In genomic region chr10:86356819-86357563, GRCm38 (mm10) we compare ENCODE assay signal across 9 mouse cellular contexts. TPM values are rescaled to one million over a fixed set of nuclear protein-coding genes. Genes with fewer than 3 reads are reported as not detected.
A peak's percentile ranks its signal among the peaks of the same experiment; 100 is the strongest.
DNase-seq lines count a peak whose midpoint lies in the region; ATAC-seq lines count a peak whose summit lies in the region.
"Had no signal": no experiment of that assay in that cellular context is flagged by ENCODE, and none has a peak within 500 bp of the region (broad histone marks: within the 10 kb centered on the region; RNA-seq: fewer than 3 reads in every experiment).

No protein-coding gene starts in this region.

- H3K4me1 ChIP-seq in kidney, embryonic 15.5 days = peaks cover 10% of the 10 kb centered on the region; the same call in 1 of the 2 replicates

- H3K27ac ChIP-seq in kidney, embryonic 15.5 days = no peak overlapping the region
- H3K27ac ChIP-seq: embryonic facial prominence, embryonic 13.5 days had no signal

- 65% methylated on average over 5 of the region's 5 CpGs for WGBS in kidney, embryonic 15.5 days

- no peaks in the 10 kb centered on the region for H3K9me3 ChIP-seq in kidney, embryonic 15.5 days (replicated peaks)
- H3K9me3 ChIP-seq: embryonic facial prominence, embryonic 13.5 days had no signal

- no peak overlapping the region for H3K4me3 ChIP-seq in kidney, embryonic 15.5 days (replicated peaks)
- H3K4me3 ChIP-seq: embryonic facial prominence, embryonic 13.5 days had no signal

- ATAC-seq in CD4-positive, CD25-positive, alpha-beta regulatory T cell, adult 4 months = no peak
- ATAC-seq in kidney, embryonic 15.5 days (replicated peaks; ENCODE audit: low FRiP score) = 0 out of 2 replicates have a peak, but pooled peaks have one; percentile 4
- ATAC-seq in megakaryocyte-erythroid progenitor cell, adult 5-6 weeks (replicated peaks; ENCODE audit: low FRiP score, low TSS enrichment, poor library complexity, severe bottlenecking) = peak; percentile 81

- H3K9ac ChIP-seq in kidney, embryonic 15.5 days = no peak overlapping the region
- H3K9ac ChIP-seq: embryonic facial prominence, embryonic 13.5 days had no signal

- H3K36me3 ChIP-seq in kidney, embryonic 15.5 days = 0 out of 2 replicates have a peak, but pooled peaks cover 8% of the 10 kb centered on the region
- H3K36me3 ChIP-seq: embryonic facial prominence, embryonic 13.5 days had no signal

- DNase-seq in CD4-positive, CD25-positive, alpha-beta regulatory T cell, adult 2 months (ENCODE audit: low read depth, low spot score) = peak; percentile 20
- peak; percentile 46 for DNase-seq in layer of hippocampus, adult 11-12 months (ENCODE audit: low spot score)
- DNase-seq in layer of hippocampus, adult 18-20 months (ENCODE audit: low spot score in 2 of 2) = no peak
- DNase-seq in urinary bladder, adult 18-20 months (ENCODE audit: low spot score in 2 of 2) = no peak
- DNase-seq in testis, postnatal 14 days (ENCODE audit: low spot score) = no peak

- no peaks in the 10 kb centered on the region for H3K27me3 ChIP-seq in kidney, embryonic 15.5 days
- H3K27me3 ChIP-seq: embryonic facial prominence, embryonic 13.5 days had no signal

- H3K4me2 ChIP-seq in kidney, embryonic 15.5 days = no peak overlapping the region
- H3K4me2 ChIP-seq: embryonic facial prominence, embryonic 13.5 days had no signal

RNA-seq across cellular contexts. Expression of gene Timp3, which starts 56.8 kb away (rescaled TPM):
- not detected for polyA plus RNA-seq in CD4-positive, CD25-positive, alpha-beta regulatory T cell, adult 4 months (2017; shearing (Covaris generic))
- 10 to 100 TPM; 58.1 to 59.9 TPM for total RNA-seq in layer of hippocampus, adult 18-20 months (2021)
- polyA plus RNA-seq in kidney, embryonic 15.5 days (2015; fragmentation: Nextera tagmentation; extraction: Ambion mirVana) = 82.0 and 85.9 TPM in 2 replicates
- total RNA-seq in megakaryocyte-erythroid progenitor cell, adult 5-6 weeks (2014; fragmentation: Nextera tagmentation) = 1.6 TPM in 1 of 2 replicates, not detected in the other
- 2.4 and 2.7 TPM in 2 replicates for total RNA-seq in megakaryocyte-erythroid progenitor cell, adult 5-6 weeks (2017)

Comparison
In these comparisons a context has a peak if more than half of its experiments do, and no peak if none do; other contexts are left out.
1. DNase-seq: peak in CD4-positive, CD25-positive, alpha-beta regulatory T cell, adult 2 months (single experiment) and layer of hippocampus, adult 11-12 months (single experiment); none in layer of hippocampus, adult 18-20 months (0 of 2), urinary bladder, adult 18-20 months (0 of 2) and testis, postnatal 14 days (single experiment).
2. RNA of gene Timp3, which starts 56.8 kb away (total RNA-seq): 58.1 to 59.9 TPM in layer of hippocampus, adult 18-20 months; 1.6 to 2.7 TPM in megakaryocyte-erythroid progenitor cell, adult 5-6 weeks; every median in the first group is over 10 times any median in the second.